Mouse (Mus musculus) monocyte, adult 2 months (primary cell): ENCODE measurements around the gene Vmn2r72.

Source experiments
- DNase-seq, 2 experiments: peaks; one replicate each; pipeline ENCODE4 v3.0.0; 2022; ENCODE audit warnings: low spot score in 2 of 2, low read depth in 1 of 2

The Vmn2r72 gene

DNA sequence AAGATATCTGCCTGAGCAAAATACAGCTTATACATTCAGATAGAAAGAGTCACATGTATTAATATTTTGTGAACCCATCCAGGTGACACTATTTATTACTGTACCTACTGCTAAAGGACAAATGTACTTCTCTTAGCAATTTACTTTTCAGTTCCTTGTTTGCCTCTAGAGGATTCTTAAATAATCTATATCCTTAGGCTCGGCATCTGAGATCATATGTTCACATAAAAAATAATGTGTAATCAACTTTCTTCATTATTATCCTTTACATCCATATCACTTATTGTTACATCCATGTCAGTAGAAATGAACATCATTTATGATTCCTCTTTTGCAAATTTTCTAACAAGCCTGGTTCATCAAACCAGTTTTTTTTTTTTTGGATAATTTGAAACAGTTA, at the start of gene Vmn2r72:
TSS of gene Vmn2r72 (minus strand) at position 101 of the 400 bp plus-strand sequence.
- DNase-seq: no peak
